Mouse (Mus musculus) cerebellum, adult 2 months (tissue): Measurements from ENCODE around the gene Amy2a4.
"Not testable (repeated sequence)": the region's sequence is repeated elsewhere in the genome, so short reads cannot be mapped to it uniquely, and the experiment has no call there.

Experiments
- CTCF ChIP-seq: fragments of 200-500 bp; IDR thresholded peaks from 2 replicates; pipeline ENCODE4 v1.5.1; 2011; ENCODE audit warnings: low read depth, mild to moderate bottlenecking, control low read depth, low read length, moderate library complexity, borderline replicate concordance; ENCODE audit not compliant: insufficient read depth
- POLR2A ChIP-seq: fragments of 200-500 bp; IDR thresholded peaks from 2 replicates; pipeline ENCODE4 v1.6.1; 2011; ENCODE audit warnings: low read length, control low read depth, borderline replicate concordance; ENCODE audit not compliant: insufficient read depth

- not testable (repeated sequence) for TF ChIP-seq CTCF, POLR2A
These were observed 32.7 kb upstream of the Amy2a4 start, which contains the start of gene Amy2a3 for GRCm38 (mm10) chr3:113323952-113324351.
